Mouse (Mus musculus) heart, adult 2 months (tissue): ENCODE results near the gene Lax1.

Source experiments
- CTCF ChIP-seq: fragments of 200-600 bp; IDR thresholded peaks from 2 replicates; pipeline ENCODE4 v1.8.1; 2022; ENCODE audit warnings: antibody characterized with exemption, mild to moderate bottlenecking, moderate library complexity
- EP300 ChIP-seq: fragments of 200-500 bp; IDR thresholded peaks from 2 replicates; pipeline ENCODE4 v1.6.1; 2011; ENCODE audit warnings: low read depth, low read length, control low read depth; ENCODE audit not compliant: insufficient read depth
- POLR2A ChIP-seq: fragments of 200-500 bp; IDR thresholded peaks from 2 replicates; pipeline ENCODE4 v1.6.1; 2011; ENCODE audit warnings: mild to moderate bottlenecking, low read depth, low read length, control low read depth; ENCODE audit not compliant: insufficient read depth

DNA sequence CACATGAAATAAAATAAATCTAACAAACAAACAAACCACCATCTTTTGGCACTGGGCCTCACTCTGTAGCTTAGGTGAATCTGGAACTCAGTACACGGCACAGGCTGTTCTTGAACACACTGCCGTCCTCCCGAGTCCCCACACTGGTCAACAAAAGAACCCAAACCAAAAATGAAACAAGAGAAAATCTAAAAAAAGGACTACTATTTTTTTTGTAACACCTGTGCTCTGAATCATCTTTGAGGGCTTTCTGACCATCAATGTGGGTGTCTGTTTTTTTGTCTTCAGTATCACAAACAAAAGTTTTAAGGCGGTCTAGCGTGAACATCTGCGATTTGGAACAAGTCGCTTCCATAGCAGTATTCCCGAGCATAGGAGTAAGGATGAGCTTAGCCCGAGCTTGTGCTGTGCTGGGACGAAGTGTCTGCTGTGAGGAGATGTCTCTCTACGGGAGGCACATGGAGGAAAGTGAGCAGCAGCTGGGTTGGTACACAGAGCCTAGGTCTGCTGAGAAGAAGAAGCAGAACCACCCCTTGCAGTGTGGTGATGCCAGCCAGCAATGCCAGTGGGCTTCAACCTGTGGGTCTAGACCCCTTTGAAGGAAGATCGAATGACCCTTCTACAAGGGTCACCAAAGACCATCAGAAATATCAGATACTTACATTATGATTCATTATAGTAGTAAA lies 8.2 kb upstream of the Lax1 start:
- TF ChIP-seq EP300 = no peak
- TF ChIP-seq POLR2A = no peak
- TF ChIP-seq CTCF = no peak
